Mouse (Mus musculus): ENCODE data around the gene Sgk1. TPM values are rescaled to one million over a fixed set of nuclear protein-coding genes. Genes with fewer than 3 reads are reported as not detected.

Gene Sgk1
- polyA plus RNA-seq, 1 experiment from 2014 or later: 26.2 TPM

DNA sequence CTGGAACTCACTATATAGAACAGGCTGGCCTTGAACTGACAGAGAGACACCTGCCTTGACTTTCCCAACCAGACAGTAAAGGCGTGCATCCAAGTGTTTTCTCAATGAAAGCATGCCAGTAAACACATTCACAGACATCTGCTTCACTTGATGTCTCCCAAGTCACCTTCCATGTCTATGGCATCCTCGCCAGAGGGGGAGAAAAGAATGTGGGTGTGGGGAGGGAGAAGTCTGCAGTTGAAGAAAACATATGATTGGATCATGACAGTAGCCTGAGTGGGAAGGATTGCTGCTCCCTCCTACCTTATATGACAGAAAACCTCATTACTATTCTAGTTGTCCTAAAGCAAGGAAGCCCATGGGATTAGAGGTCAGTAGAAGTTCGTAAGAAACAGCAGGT lies 50.8 kb downstream of the Sgk1 start:
- Histone ChIP-seq H3K36me3 (ENCODE audit: control insufficient read depth, insufficient read depth, low read length) (no peaks in the 10 kb centered on the region), H3K4me2 (ENCODE audit: low read length) (no peak overlapping the region), H3K27ac (replicated peaks in 1 of 2; ENCODE audit: control insufficient read depth in 1 of 2, insufficient read depth in 1 of 2, low read depth in 2 of 2, low read length in 2 of 2) (no peak overlapping the region), H3K9me3 (ENCODE audit: control insufficient read depth, low read length) (no peaks in the 10 kb centered on the region), H3K27me3 (ENCODE audit: control insufficient read depth, insufficient read depth, low read length) (no peaks in the 10 kb centered on the region), H3K9ac (ENCODE audit: low read length) (no peak overlapping the region), H3K4me3 (ENCODE audit: control insufficient read depth in 1 of 2, insufficient read depth in 1 of 2, low read depth in 1 of 2, low read length in 2 of 2) (no peak overlapping the region), H3K4me1 (ENCODE audit: control insufficient read depth in 2 of 2, insufficient read depth in 2 of 2, low read length in 2 of 2) (peaks cover 4 to 13% of the 10 kb centered on the region in 2 experiments)
- 81% methylated on average over 3 of the region's 3 CpGs for WGBS
- no peak for ATAC-seq (ENCODE audit: insufficient number of reproducible peaks, insufficient read depth, low FRiP score, low read depth)

DNA sequence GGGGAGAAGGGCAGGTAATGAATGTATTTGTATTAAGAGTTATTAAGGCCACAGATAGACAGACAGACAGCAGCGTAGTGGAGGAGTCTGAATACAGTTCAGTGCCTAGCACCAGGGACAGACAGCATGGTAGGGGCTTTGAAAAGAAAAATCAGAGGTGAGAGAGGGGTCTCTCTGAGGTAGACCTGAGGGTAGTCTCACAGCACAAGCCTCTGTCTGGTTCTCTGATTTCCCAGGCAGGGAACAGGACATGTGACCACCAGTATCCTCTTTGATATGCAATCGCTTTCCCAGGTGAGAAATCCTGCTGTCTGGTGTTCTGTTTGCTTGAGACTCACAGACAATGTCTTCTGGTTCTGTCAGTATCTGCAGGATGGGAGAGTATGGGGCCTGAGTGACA lies 52.8 kb downstream of the Sgk1 start:
- Histone ChIP-seq H3K9ac (ENCODE audit: low read length) (no peak overlapping the region), H3K27me3 (ENCODE audit: control insufficient read depth, insufficient read depth, low read length) (no peaks in the 10 kb centered on the region), H3K4me2 (ENCODE audit: low read length) (no peak overlapping the region), H3K4me1 (ENCODE audit: control insufficient read depth in 2 of 2, insufficient read depth in 2 of 2, low read length in 2 of 2) (peaks cover 4 to 11% of the 10 kb centered on the region in 2 experiments), H3K27ac (replicated peaks in 1 of 2; ENCODE audit: control insufficient read depth in 1 of 2, insufficient read depth in 1 of 2, low read depth in 2 of 2, low read length in 2 of 2) (no peak overlapping the region), H3K36me3 (ENCODE audit: control insufficient read depth, insufficient read depth, low read length) (no peaks in the 10 kb centered on the region), H3K9me3 (ENCODE audit: control insufficient read depth, low read length) (no peaks in the 10 kb centered on the region), H3K4me3 (ENCODE audit: control insufficient read depth in 1 of 2, insufficient read depth in 1 of 2, low read depth in 1 of 2, low read length in 2 of 2) (no peak overlapping the region)
- 83% methylated on average over 2 of the region's 2 CpGs for WGBS
- ATAC-seq (ENCODE audit: insufficient number of reproducible peaks, insufficient read depth, low FRiP score, low read depth): no peak

DNA sequence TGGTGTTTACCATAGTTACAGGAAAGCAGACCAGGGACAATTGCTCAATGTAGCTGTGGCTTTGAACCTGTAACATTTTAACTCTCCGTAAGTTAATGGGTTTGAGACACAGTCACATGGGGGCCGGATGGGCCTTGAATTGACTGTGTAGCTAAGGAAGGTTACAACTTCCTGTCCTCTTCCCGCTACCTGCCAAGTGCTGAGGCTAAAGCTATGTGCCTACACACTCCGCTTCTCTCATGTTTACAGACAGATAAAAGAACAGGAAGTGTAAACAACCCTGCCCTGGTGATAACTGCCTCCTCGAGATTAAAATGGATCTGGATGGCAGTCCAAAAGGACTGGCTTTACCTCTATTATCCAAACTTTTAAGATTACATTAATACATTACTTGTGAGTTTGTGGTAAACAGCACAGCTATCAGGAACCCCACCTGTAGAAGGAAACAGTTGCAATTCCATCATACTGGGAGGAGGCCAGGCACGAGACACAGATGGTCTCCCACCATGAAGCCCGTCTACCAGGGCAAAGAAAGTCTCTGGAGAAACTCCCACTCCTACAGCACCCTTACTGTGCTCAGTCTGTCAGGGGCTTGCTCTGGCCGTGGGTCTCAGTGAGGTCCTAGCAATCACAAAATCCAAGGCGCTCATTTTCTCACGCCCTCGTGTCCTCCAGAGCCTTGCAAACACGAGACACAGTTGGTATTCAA lies 54.7 kb downstream of the Sgk1 start:
- Histone ChIP-seq H3K4me1 (ENCODE audit: control insufficient read depth in 2 of 2, insufficient read depth in 2 of 2, low read length in 2 of 2) (peaks cover 4 to 11% of the 10 kb centered on the region in 2 experiments), H3K4me2 (ENCODE audit: low read length) (peak overlapping the region; percentile 55), H3K27me3 (ENCODE audit: control insufficient read depth, insufficient read depth, low read length) (no peaks in the 10 kb centered on the region), H3K36me3 (ENCODE audit: control insufficient read depth, insufficient read depth, low read length) (no peaks in the 10 kb centered on the region), H3K9ac (ENCODE audit: low read length) (0 out of 2 replicates have a peak overlapping the region, but pooled peaks have one; percentile 46), H3K9me3 (ENCODE audit: control insufficient read depth, low read length) (no peaks in the 10 kb centered on the region), H3K27ac (replicated peaks in 1 of 2; ENCODE audit: control insufficient read depth in 1 of 2, insufficient read depth in 1 of 2, low read depth in 2 of 2, low read length in 2 of 2) (peak overlapping the region in 1 of 2 experiments; percentile 8; a peak in 1 of 4 replicates), H3K4me3 (ENCODE audit: control insufficient read depth in 1 of 2, insufficient read depth in 1 of 2, low read depth in 1 of 2, low read length in 2 of 2) (peak overlapping the region in 1 of 2 experiments; percentile 8; a peak in 1 of 4 replicates)
- ATAC-seq (ENCODE audit: insufficient number of reproducible peaks, insufficient read depth, low FRiP score, low read depth): no peak
- WGBS: 37% methylated on average over 12 of the region's 12 CpGs

DNA sequence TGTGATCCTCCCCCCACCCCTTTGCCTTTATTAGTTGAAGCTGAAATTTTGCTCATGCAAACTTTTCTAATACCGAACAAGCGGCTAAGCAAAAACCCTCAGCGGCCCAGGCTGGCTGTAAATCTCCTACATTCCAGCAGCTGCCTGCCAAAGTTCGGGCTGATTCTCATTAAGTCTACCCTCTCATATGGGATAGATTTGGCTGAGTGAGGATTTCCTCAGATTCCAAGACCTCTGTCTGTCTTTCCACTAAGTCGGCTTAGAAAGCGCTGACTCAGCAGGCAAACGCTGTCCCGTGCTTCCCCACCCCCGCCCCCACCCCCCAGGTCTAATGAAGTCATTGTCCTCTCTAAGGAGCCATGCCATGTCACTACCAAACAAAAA lies 55.2 kb downstream of the Sgk1 start:
- peak overlapping the region in 1 of 2 experiments; percentile 8; a peak in 1 of 4 replicates for H3K4me3 ChIP-seq (ENCODE audit: control insufficient read depth in 1 of 2, insufficient read depth in 1 of 2, low read depth in 1 of 2, low read length in 2 of 2)
- H3K4me1 ChIP-seq (ENCODE audit: control insufficient read depth in 2 of 2, insufficient read depth in 2 of 2, low read length in 2 of 2): peaks cover 4 to 11% of the 10 kb centered on the region in 2 experiments
- H3K9me3 ChIP-seq (ENCODE audit: control insufficient read depth, low read length): no peaks in the 10 kb centered on the region
- H3K36me3 ChIP-seq (ENCODE audit: control insufficient read depth, insufficient read depth, low read length): no peaks in the 10 kb centered on the region
- ATAC-seq (ENCODE audit: insufficient number of reproducible peaks, insufficient read depth, low FRiP score, low read depth): no peak
- H3K27ac ChIP-seq (replicated peaks in 1 of 2; ENCODE audit: control insufficient read depth in 1 of 2, insufficient read depth in 1 of 2, low read depth in 2 of 2, low read length in 2 of 2): peak overlapping the region in 1 of 2 experiments; percentile 8; a peak in 1 of 4 replicates
- peak overlapping the region; percentile 55 for H3K4me2 ChIP-seq (ENCODE audit: low read length)
- H3K27me3 ChIP-seq (ENCODE audit: control insufficient read depth, insufficient read depth, low read length): no peaks in the 10 kb centered on the region
- H3K9ac ChIP-seq (ENCODE audit: low read length): 0 out of 2 replicates have a peak overlapping the region, but pooled peaks have one; percentile 46
- 13% methylated on average over 9 of the region's 9 CpGs for WGBS

DNA sequence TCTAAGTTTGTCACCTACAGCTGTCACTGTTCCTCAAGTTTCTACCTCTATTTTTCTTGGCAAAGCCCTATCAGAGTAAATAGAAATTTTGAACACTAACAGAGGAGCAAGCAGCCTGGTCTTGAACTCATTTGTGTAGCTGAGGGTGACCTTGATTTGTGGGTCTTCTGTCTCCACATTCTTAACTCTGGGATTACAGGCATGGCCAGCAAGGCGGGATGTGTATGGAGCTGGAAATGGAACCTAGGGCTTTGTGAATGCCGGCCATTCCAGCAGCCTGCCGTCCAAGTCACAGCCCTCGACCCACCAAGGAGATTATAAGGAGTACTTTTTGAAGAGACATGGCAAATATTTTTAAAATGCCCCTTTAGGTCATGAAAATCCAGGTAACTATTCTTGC lies 56.2 kb downstream of the Sgk1 start:
- no peak overlapping the region for H3K4me3 ChIP-seq (ENCODE audit: control insufficient read depth in 1 of 2, insufficient read depth in 1 of 2, low read depth in 1 of 2, low read length in 2 of 2)
- no peak overlapping the region for H3K9ac ChIP-seq (ENCODE audit: low read length)
- H3K27ac ChIP-seq (replicated peaks in 1 of 2; ENCODE audit: control insufficient read depth in 1 of 2, insufficient read depth in 1 of 2, low read depth in 2 of 2, low read length in 2 of 2): no peak overlapping the region
- H3K9me3 ChIP-seq (ENCODE audit: control insufficient read depth, low read length): no peaks in the 10 kb centered on the region
- no peaks in the 10 kb centered on the region for H3K36me3 ChIP-seq (ENCODE audit: control insufficient read depth, insufficient read depth, low read length)
- no peak for ATAC-seq (ENCODE audit: insufficient number of reproducible peaks, insufficient read depth, low FRiP score, low read depth)
- no peaks in the 10 kb centered on the region for H3K27me3 ChIP-seq (ENCODE audit: control insufficient read depth, insufficient read depth, low read length)
- peaks cover 4 to 11% of the 10 kb centered on the region in 2 experiments for H3K4me1 ChIP-seq (ENCODE audit: control insufficient read depth in 2 of 2, insufficient read depth in 2 of 2, low read length in 2 of 2)
- no peak overlapping the region for H3K4me2 ChIP-seq (ENCODE audit: low read length)
- 56% methylated on average over 4 of the region's 4 CpGs for WGBS

DNA sequence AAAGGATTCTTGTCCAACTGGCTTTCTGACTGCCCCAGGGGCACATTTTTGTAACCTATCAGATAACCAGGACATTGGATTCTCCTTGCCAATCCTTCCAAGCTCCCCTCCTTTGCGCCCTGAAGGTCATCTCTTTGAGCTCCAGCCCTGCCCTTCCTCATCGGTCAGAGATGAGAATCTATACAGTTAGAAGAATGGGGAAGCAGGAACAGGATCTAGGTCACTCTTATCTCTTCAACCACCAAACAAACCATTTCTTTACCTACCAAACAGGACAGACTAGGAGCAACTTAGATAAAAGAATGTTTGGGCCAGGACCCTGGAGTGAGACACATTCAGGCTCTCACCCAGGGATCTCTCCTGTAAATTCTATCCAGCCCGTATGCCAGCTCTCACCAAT lies 59.3 kb downstream of the Sgk1 start:
- H3K9ac ChIP-seq (ENCODE audit: low read length): no peak overlapping the region
- H3K36me3 ChIP-seq (ENCODE audit: control insufficient read depth, insufficient read depth, low read length): no peaks in the 10 kb centered on the region
- H3K4me1 ChIP-seq (ENCODE audit: control insufficient read depth in 2 of 2, insufficient read depth in 2 of 2, low read length in 2 of 2): peaks cover 4 to 11% of the 10 kb centered on the region in 2 experiments
- H3K27me3 ChIP-seq (ENCODE audit: control insufficient read depth, insufficient read depth, low read length): no peaks in the 10 kb centered on the region
- 72% methylated on average over 3 of the region's 3 CpGs for WGBS
- no peak for ATAC-seq (ENCODE audit: insufficient number of reproducible peaks, insufficient read depth, low FRiP score, low read depth)
- no peak overlapping the region for H3K4me3 ChIP-seq (ENCODE audit: control insufficient read depth in 1 of 2, insufficient read depth in 1 of 2, low read depth in 1 of 2, low read length in 2 of 2)
- H3K9me3 ChIP-seq (ENCODE audit: control insufficient read depth, low read length): no peaks in the 10 kb centered on the region
- no peak overlapping the region for H3K4me2 ChIP-seq (ENCODE audit: low read length)
- H3K27ac ChIP-seq (replicated peaks in 1 of 2; ENCODE audit: control insufficient read depth in 1 of 2, insufficient read depth in 1 of 2, low read depth in 2 of 2, low read length in 2 of 2): no peak overlapping the region

DNA sequence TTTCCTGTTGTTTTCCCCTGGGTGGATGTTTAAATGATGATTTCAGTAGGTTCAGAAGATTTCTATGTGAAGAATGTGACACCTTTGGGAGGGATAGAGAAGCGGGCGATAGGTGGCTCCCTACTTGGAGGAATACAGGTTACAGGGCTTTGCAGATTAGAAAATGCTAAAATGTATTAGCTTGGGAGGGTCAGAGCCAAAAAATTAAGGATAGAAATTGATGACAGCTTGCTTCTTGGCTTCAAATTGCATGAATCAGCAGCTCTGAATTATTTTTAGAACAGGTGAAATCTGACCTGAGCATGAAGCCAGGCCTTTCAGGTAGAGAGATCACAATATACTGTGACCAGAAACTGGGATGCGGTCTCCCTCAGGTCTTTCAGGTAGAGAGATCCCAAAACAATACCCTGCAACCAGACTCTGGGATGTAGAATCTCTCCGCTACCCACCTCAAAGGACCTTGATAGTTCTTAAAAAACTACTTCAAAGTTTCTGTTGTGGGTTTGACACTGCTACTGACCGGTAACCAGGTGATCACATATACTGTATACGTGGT lies 61.2 kb downstream of the Sgk1 start:
- Histone ChIP-seq H3K9me3 (ENCODE audit: control insufficient read depth, low read length) (no peaks in the 10 kb centered on the region), H3K4me1 (ENCODE audit: control insufficient read depth in 2 of 2, insufficient read depth in 2 of 2, low read length in 2 of 2) (peaks cover 0 to 5% of the 10 kb centered on the region in 2 experiments; a peak in 1 of 4 replicates), H3K27ac (replicated peaks in 1 of 2; ENCODE audit: control insufficient read depth in 1 of 2, insufficient read depth in 1 of 2, low read depth in 2 of 2, low read length in 2 of 2) (no peak overlapping the region), H3K27me3 (ENCODE audit: control insufficient read depth, insufficient read depth, low read length) (no peaks in the 10 kb centered on the region), H3K36me3 (ENCODE audit: control insufficient read depth, insufficient read depth, low read length) (no peaks in the 10 kb centered on the region), H3K4me2 (ENCODE audit: low read length) (no peak overlapping the region), H3K9ac (ENCODE audit: low read length) (no peak overlapping the region), H3K4me3 (ENCODE audit: control insufficient read depth in 1 of 2, insufficient read depth in 1 of 2, low read depth in 1 of 2, low read length in 2 of 2) (no peak overlapping the region)
- ATAC-seq (ENCODE audit: insufficient number of reproducible peaks, insufficient read depth, low FRiP score, low read depth): no peak
- 85% methylated on average over 6 of the region's 6 CpGs for WGBS

Measured in heart, embryonic 14.5 days (tissue).